Mouse (Mus musculus) left cerebral cortex, adult 2 months (tissue): ENCODE data around the gene Ifnar1. TPM values are rescaled to one million over a fixed set of nuclear protein-coding genes. Genes with fewer than 3 reads are reported as not detected.

ENCODE experiments used
- DNase-seq, 2 experiments: peaks; one replicate each; pipeline ENCODE4 v3.0.0; 2021 to 2022; ENCODE audit warnings: low spot score in 2 of 2, mixed read lengths in 1 of 2; ENCODE audit errors: extremely low spot score in 1 of 2
- H3K27ac ChIP-seq: fragments of 200-600 bp; 2 replicates; pipeline ENCODE4 v1.8.1; 2022
- H3K4me3 ChIP-seq: fragments of 200-600 bp; 2 replicates; pipeline ENCODE4 v1.8.1; 2022
- CTCF ChIP-seq: fragments of 200-600 bp; IDR thresholded peaks from 2 replicates; pipeline ENCODE4 v1.8.1; 2022; ENCODE audit warnings: antibody characterized with exemption, mild to moderate bottlenecking, moderate library complexity
- intact Hi-C: fragments of 180-260 bp; cut with DNase I; formaldehyde crosslinking; loops from one replicate; pipeline ENCODE4 v1.15.1; 2025
- total RNA-seq, 2 experiments: library from RNA; stranded (reverse); gene quantifications; 2 replicates each; pipeline ENCODE4 v1.2.3; 2021

Ifnar1 gene
- total RNA-seq, 2 experiments from 2014 or later = 45.2 TPM

DNA sequence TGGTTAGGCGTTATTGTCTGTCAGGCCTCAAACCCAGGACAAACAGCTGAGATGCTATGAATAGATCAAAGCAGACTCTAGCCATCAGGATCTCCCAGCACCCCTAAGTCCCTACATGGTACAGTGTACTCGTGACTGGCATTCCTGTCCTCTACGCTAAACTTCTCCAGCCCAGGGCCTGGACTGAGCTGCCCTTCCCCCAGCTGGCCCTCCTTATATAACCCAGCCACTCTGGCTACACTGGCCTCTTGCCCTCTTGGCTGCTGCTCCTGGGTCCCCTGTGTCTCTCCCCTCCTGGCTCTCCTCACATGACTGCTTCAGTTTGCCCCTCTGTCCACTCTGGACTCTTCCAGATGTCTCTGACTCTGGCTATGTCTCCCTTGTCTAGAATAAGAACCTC lies 22.4 kb upstream of the Ifnar1 start:
- intact Hi-C loops = loop anchor here (5.0 kb wide), 1 partner anchor 105 kb away; no protein-coding TSS in a partner anchor
- no peak overlapping the region for H3K4me3 ChIP-seq
- no peak for TF ChIP-seq CTCF
- no peak overlapping the region for H3K27ac ChIP-seq
- no peak for DNase-seq

DNA sequence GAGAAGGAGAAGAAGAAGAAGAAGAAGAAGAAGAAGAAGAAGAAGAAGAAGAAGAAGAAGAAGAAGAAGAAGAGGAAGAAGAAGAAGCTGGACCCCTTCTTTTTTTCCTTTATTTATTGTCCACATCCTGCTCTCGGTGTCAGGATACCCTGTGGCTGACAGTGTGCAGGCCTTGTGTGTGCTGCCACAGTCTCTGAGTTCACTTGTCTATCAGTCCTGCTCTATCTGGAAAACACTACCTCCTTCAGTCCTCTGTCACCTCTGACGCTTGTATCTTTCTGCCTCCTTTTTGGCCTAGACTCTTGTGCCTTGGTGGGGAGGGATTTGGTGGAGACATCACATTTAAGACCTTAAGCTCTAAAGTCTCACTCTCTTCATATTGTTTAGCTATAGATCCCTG lies 21.6 kb upstream of the Ifnar1 start:
- no peak for DNase-seq
- Histone ChIP-seq H3K27ac (no peak overlapping the region), H3K4me3 (no peak overlapping the region)
- intact Hi-C loops = loop anchor here (5.0 kb wide), 1 partner anchor 106 kb away; no protein-coding TSS in a partner anchor
- TF ChIP-seq CTCF = no peak

DNA sequence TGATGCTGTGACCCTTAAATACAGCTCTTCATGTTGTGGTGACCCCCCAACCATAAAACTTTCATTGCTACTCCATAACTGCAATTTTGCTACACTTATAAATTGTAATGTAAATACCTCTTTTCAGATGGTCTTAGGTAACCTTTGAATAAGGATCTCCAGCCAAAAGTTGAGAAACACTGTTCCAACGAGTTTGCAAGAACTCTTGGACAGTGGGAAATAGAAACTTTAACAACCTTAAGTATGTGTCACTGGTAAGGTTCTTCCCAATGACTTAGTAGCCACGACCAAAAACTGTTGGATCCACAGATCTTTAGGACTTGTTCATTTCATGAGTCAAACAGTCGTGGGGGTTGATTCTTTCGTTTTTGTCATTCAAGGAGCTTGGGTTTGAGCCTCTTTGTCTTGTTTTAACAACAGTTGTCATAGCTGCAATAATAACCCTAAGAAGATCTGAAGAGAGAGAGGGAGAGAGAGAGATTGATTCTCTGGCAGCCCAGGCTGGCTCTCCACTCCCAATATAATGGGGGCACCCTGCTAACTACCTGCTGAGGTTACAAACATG lies 21.1 kb upstream of the Ifnar1 start:
- no peak overlapping the region for H3K27ac ChIP-seq
- no peak for TF ChIP-seq CTCF
- H3K4me3 ChIP-seq = peak overlapping the region; percentile 60
- intact Hi-C loops = loop anchor here (2.0 to 5.0 kb wide), 3 partner anchors 21 to 107 kb away; partner anchors contain the start of gene Ifnar1
- no peak for DNase-seq

DNA sequence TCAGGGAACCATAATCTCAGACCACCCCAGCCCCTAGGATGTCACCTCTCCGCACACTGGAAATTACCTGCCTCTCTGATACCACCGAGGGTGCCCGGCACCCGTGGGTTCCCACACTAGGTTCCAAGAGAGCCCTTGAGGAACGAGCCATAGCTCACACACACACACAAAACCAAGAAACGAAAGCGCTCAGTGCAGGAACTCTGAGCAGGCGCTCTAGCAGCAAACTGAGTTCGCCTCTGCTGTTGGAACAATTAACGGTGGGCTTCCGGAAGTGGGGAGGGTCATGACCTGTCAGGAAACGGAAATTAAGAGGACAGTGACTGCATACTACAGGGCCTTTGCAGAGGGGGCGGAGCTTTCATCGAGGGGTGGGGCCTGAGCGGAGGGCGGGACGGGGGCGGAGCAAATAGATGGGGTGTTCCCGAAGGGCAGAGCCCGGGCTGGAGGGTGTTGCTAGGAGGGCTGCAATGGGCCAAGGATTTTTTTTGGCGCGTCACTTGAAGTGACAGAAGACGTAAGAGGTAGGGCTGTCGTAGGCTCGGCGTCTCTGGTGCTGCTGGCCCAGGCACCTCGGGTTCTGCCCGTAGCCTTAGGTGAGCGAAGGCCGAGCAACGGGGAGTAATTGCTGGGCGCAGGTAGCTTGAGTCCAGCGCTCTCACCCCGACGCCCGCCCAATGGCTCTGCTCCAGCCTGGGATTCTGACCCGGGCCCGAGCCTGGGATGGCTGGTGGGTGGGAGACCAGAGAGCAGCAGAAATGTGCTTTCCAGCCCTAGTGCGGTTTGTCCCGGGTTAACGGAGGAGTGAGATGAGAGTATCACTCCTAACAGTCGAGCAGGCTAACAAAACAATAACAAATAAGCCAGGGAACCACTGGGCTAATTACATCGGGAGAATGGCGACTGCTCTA lies 20.2 kb upstream of the Ifnar1 start:
- peak overlapping the region; percentile 60 for H3K4me3 ChIP-seq
- no peak for TF ChIP-seq CTCF
- peak; percentile 73 to 81 for DNase-seq
- intact Hi-C loops = loop anchor here (2.0 to 5.0 kb wide), 3 partner anchors 20 to 108 kb away; partner anchors contain the start of gene Ifnar1
- H3K27ac ChIP-seq = peak overlapping the region; percentile 78

DNA sequence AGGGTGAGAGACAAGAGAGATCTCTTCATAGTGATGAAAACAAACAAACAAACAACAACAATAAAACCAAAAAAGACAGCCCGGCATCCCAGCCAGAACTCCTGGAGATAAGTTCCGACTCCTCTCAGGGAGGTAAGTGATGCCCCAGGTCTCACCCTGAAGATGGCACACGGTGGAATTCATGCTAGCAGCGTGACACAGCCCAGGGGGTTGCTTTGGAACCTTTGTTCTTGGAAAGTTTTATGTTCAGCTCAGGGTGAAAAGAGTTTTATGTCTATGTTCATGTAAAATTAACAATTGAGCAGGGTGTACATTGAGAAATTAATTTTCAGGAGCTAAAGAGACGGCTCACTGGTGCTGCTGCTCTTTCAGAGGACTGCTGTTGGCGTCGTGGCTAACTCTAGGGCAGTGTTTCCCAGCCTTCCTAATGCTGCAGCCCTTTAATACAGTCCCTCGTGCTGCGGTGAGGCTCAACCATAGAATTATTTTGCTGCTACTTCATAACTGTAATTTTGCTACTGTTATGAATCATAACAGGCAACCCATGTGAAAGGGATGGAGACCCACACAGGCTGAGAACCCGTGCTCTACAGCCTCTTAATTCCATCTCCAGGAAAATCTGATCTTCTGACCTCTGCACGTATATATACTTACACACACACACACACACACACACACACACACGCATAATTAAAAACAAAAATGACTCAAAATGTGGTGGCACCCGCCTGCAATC lies 19.4 kb upstream of the Ifnar1 start:
- DNase-seq = no peak
- no peak overlapping the region for H3K27ac ChIP-seq
- no peak for TF ChIP-seq CTCF
- peak overlapping the region; percentile 60 for H3K4me3 ChIP-seq
- intact Hi-C loops = loop anchor here (2.0 kb wide), 2 partner anchors 19 to 53 kb away; partner anchors contain the start of gene Ifnar1

DNA sequence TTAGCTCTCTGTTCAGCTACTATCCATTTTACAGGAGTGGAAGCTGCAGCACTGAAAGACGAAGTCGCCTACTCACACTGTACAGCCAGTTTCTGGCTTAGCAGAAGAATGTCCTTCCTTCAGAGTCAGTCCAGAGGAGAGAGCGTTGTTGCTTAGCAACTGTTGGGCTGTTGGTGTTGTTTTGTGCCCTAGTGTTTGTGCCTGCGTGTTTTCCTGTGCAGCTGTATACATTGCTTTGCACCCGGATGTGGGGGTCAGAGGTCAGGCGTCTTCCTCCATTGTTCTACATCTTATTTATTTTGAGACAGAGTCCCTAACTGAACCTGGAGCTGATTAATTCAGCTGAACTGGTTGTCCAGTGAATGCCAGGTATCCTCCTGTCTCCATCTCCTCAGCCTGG lies 18.5 kb upstream of the Ifnar1 start:
- intact Hi-C loops = no loop called here
- Histone ChIP-seq H3K4me3 (no peak overlapping the region), H3K27ac (peak overlapping the region; percentile 47; the same call in 1 of the 2 replicates)
- TF ChIP-seq CTCF = no peak
- no peak for DNase-seq

DNA sequence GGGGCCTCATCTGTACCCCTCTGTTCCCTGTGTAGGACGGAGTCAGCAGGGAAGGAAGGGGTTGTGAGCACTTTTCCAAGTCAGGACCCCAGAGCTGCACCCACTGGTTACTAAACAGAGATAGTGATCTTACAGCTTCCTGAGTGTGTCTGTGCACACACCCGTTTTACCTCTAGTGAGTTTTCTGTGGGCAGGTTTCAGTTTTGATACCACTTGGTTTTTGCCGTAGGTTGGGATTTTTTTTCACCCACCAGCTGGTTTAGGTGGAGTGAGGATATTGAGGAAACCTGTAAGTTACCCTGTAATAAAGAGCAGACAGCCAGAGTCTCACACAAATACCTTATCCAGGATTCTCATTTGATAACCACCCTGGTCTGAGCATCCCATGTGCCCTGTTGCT lies 14.6 kb upstream of the Ifnar1 start:
- no peak overlapping the region for H3K27ac ChIP-seq
- no peak for TF ChIP-seq CTCF
- H3K4me3 ChIP-seq = no peak overlapping the region
- intact Hi-C loops = no loop called here
- no peak for DNase-seq

DNA sequence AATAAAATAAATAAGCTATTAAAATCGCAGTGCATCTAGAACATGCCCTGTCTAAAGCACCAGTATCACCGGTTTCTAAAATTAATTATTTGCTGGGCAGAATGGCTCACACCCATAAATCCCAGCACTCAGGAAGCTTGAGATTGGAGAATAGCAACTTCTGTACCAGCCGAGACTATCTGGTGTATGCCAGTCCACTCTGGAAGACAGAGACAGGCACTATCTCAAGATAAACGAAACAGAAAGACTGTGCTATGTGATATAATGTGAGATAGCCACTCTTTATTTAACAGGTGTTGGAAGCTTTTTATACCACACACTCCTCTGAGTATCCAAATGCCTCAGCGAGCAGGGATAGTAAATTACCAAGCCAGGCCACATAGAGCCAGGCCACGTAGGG lies 13.6 kb upstream of the Ifnar1 start:
- Histone ChIP-seq H3K4me3 (no peak overlapping the region), H3K27ac (no peak overlapping the region)
- DNase-seq = no peak
- no peak for TF ChIP-seq CTCF
- intact Hi-C loops = no loop called here

DNA sequence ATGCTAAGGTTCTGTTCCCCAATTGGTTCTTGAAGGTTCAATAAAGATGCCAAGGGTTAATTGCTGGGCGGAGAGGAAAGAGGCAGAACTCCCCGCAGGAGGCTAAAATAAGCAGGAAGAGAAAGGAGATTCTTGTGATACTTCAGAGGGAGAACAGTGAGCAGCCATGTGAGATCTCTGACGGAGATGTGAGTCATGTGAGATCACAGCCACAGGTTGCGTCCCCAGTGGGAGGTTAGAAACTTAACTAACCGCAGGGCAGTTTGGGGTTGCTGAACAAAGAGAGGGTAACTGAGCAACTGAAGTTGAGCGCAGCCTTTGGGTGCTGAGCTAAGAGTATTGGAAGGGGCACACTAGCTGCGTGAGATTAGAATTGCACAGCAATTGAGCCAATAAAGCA lies 9.3 kb upstream of the Ifnar1 start:
- no peak overlapping the region for H3K4me3 ChIP-seq
- no peak for DNase-seq
- TF ChIP-seq CTCF = no peak
- H3K27ac ChIP-seq = no peak overlapping the region
- intact Hi-C loops = no loop called here

DNA sequence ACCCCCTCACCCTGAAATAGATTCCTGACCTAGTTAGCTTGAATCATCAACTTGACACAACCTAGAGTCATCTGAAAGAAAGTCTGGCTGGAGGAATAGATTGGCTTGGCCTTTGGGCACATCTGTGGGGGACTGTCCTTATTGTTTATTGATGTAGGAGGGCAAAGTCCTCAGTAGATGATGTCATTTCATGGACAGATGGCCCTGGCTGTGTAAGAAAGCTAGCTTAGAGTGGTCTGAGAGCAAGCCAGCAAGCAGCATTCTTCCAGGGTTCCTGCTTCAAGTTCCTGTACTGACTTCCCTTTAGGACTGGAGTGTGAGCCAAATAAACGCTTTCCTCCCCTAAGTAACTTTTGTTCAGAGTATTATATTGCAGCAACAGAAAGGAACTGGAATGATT lies 7.0 kb upstream of the Ifnar1 start:
- intact Hi-C loops = no loop called here
- H3K4me3 ChIP-seq = no peak overlapping the region
- no peak overlapping the region for H3K27ac ChIP-seq
- no peak for DNase-seq
- TF ChIP-seq CTCF = no peak

DNA sequence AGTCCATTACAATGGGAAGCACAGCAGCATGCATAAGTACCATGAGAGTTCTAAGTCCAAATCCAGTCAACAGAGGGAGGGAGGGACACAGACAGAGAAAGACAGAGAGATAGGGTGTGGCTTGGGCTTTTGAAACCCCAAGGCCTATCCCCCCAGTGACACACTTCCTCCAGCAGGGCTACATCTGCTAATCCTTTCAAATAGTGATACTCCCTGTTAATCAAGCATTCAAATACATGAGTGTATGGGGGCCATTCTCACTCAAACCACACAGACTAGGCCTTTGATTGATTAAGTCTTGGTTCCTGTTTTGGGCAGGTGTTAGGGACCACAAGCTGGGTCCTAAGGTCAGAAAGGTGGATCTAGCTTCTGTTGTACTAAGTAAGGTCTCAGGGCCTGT lies 4.5 kb upstream of the Ifnar1 start:
- intact Hi-C loops = no loop called here
- no peak for TF ChIP-seq CTCF
- Histone ChIP-seq H3K4me3 (no peak overlapping the region), H3K27ac (no peak overlapping the region)
- DNase-seq = no peak

DNA sequence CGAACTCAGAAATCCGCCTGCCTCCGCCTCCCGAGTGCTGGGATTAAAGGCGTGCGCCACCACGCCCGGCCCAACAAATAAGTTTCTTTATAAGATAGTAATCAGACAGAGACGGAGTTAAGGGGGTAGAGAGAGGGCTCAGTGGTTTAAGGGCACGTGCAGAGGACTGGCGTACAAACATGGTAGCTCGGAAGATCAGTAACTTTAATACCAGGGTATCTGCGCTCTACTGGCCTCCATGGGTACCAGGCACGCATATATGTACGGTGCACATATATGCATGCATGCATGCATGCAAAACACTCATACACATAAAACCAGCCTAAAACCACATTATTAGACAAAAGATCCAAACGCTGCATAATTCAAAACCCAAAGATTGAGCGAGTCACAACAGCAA lies 651 bp upstream of the Ifnar1 start:
- Histone ChIP-seq H3K27ac (peak overlapping the region; percentile 85), H3K4me3 (peak overlapping the region; percentile 76)
- TF ChIP-seq CTCF = no peak
- intact Hi-C loops = loop anchor here (2.0 kb wide), 2 partner anchors 20 to 42 kb away; no protein-coding TSS in a partner anchor
- no peak for DNase-seq
